Mouse (Mus musculus) ES-E14 (cell line): ENCODE measurements around the gene Tex10.

Experiments
- CHD2 ChIP-seq: IDR thresholded peaks from 2 replicates; pipeline ENCODE4 v1.6.1; 2014; ENCODE audit warnings: mild to moderate bottlenecking, low read depth, low read length, inconsistent platforms
- MAFK ChIP-seq: IDR thresholded peaks from 2 replicates; pipeline ENCODE4 v1.6.1; 2014; ENCODE audit warnings: mild to moderate bottlenecking, low read depth, low read length, inconsistent platforms; ENCODE audit not compliant: insufficient read depth

DNA sequence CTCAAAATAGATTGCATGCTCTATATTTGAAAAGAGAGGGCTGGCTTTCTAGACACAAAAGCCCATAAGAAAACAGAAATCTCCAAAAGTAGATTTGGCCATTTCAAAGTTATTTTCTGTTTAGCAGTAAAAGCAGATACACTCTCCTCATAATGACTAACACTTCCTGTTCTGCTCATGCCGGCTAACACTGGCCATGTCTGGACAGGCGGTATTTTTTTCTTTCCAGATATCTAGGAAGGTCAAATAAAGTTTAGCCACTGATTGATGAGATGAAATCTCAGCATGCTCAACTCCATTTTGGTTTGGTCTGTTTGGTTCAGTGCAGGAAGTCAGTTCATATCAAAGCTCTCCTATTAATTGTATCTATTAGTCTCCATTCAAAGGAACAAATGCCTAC lies 19.3 kb upstream of the Tex10 start:
- TF ChIP-seq MAFK (no peak), CHD2 (no peak)
